Mouse (Mus musculus) embryonic facial prominence, embryonic 10.5 days (tissue): Measurements from ENCODE around the gene Insig1. TPM values are rescaled to one million over a fixed set of nuclear protein-coding genes. Genes with fewer than 3 reads are reported as not detected.

Experiments used
- DNase-seq: peaks from one replicate; pipeline ENCODE4 v3.0.0-alpha.2; 2017; ENCODE audit warnings: low spot score
- H3K27ac ChIP-seq: fragments of 300-500 bp; sonication (generic); replicated peaks from 2 replicates; pipeline ENCODE4 v1.5.1; 2016; ENCODE audit warnings: mild to moderate bottlenecking
- H3K27me3 ChIP-seq: fragments of 300-500 bp; sonication (generic); replicated peaks from 2 replicates; pipeline ENCODE4 v1.6.1; 2016; ENCODE audit warnings: low read depth, mild to moderate bottlenecking; ENCODE audit not compliant: poor library complexity, severe bottlenecking
- H3K36me3 ChIP-seq: fragments of 300-500 bp; sonication (generic); replicated peaks from 2 replicates; pipeline ENCODE4 v1.6.1; 2016; ENCODE audit warnings: mild to moderate bottlenecking, moderate library complexity
- H3K4me1 ChIP-seq: fragments of 300-500 bp; sonication (generic); 2 replicates; pipeline ENCODE4 v1.6.1; 2016
- H3K4me3 ChIP-seq: fragments of 300-500 bp; sonication (generic); 2 replicates; pipeline ENCODE4 v1.5.1; 2016; ENCODE audit warnings: mild to moderate bottlenecking, moderate library complexity
- H3K9me3 ChIP-seq: fragments of 300-500 bp; sonication (generic); 2 replicates; pipeline ENCODE4 v1.6.1; 2016; ENCODE audit warnings: mild to moderate bottlenecking
- WGBS: fragments of 180-500 bp; shearing (Covaris S2); methylation state at CpG from one replicate; pipeline ENCODE4 v1.1.7; 2016; 5-methylcytosine and 5-hydroxymethylcytosine counted together
- polyA plus RNA-seq: library from polyadenylated mRNA; unstranded; fragments of >200 nt; fragmentation: Nextera tagmentation; extraction: Ambion mirVana; gene quantifications from 2 replicates; pipeline ENCODE4 v1.2.1, GENCODE M21; 2016

Gene Insig1
- polyA plus RNA-seq, 1 experiment from 2014 or later: 88.0 TPM

DNA sequence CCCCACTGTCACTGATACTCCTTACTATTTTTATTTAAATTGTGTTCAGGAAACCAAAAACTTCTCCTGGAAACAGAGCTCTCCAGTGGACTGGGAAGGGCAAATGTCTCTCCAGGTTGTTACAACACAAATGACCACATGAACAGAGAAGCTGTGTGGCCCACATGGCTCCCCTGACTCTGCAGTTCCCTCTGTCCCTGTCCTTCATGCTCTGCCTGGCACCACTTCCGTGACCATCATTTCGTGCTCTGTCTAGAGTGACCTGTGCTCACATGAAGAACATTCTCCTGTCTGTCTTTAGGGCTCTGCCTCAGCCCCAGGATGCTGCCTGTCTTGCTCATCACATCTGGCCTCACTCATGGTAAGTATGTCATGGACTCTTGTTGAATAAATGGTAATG, 24.5 kb downstream of the Insig1 start:
- Histone ChIP-seq H3K4me1 (no peaks in the 10 kb centered on the region), H3K36me3 (no peaks in the 10 kb centered on the region), H3K9me3 (no peaks in the 10 kb centered on the region), H3K4me3 (no peak overlapping the region), H3K27me3 (no peaks in the 10 kb centered on the region), H3K27ac (no peak overlapping the region)
- DNase-seq: no peak
- WGBS: 68% methylated on average over 2 of the region's 2 CpGs

DNA sequence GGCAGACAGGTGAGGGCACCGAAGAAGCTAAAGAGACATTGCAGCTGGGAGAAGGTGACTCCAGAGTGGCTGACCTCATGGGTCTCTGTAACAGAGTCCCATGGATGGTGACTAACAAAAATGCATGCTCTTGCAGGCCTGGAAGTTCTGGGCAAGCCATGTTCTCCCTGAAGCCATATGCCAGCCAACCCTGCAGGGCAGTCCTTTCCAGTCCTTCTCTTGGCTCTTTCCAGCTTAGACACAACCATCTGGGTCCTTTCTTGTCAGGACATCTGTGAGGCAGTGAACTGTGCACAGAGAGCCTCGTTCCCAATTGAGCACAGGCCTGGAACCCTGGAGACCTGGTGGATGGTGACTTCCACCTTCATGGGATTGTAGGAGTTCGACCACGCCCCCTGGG, 35.8 kb downstream of the Insig1 start:
- Histone ChIP-seq H3K27ac (no peak overlapping the region), H3K9me3 (no peaks in the 10 kb centered on the region), H3K27me3 (peaks cover 11% of the 10 kb centered on the region), H3K36me3 (no peaks in the 10 kb centered on the region), H3K4me3 (no peak overlapping the region), H3K4me1 (no peaks in the 10 kb centered on the region)
- WGBS: 73% methylated on average over 4 of the region's 4 CpGs
- no peak for DNase-seq

GRCm38 (mm10) chr5:28107974-28108373, 36.8 kb downstream of the Insig1 start:
- Histone ChIP-seq H3K36me3 (no peaks in the 10 kb centered on the region), H3K27me3 (peaks cover 11% of the 10 kb centered on the region), H3K27ac (no peak overlapping the region), H3K4me3 (no peak overlapping the region), H3K9me3 (no peaks in the 10 kb centered on the region), H3K4me1 (no peaks in the 10 kb centered on the region)
- WGBS: 83% methylated on average over 6 of the region's 6 CpGs
- DNase-seq: no peak

DNA sequence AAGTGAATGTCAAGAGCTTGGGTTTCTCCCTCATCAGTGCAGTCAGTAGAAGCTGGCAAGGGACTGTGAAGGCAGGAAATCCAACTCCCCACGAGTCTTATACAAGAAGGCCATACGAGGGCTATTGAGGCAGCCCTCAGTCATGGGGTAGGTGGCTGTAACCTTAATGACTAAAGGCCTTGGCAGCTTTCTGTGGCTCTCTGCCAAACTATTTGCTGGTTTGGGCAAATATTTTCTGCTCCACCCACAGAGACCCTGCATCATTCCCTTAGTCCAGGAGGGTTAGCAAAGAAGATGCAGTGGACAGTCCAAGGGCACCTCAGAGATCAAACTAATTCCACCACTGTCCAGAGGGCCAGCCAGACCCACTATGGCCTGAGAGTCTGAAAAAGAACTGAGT, 39.7 kb downstream of the Insig1 start:
- H3K4me1 ChIP-seq: no peaks in the 10 kb centered on the region

GRCm38 (mm10) chr5:28117251-28117880, 46.2 kb downstream of the Insig1 start:
- Histone ChIP-seq H3K4me1 (peaks cover 16% of the 10 kb centered on the region), H3K36me3 (no peaks in the 10 kb centered on the region), H3K27ac (no peak overlapping the region), H3K9me3 (no peaks in the 10 kb centered on the region), H3K27me3 (peaks cover 74% of the 10 kb centered on the region), H3K4me3 (peak overlapping the region; percentile 55)
- 3% methylated on average over 13 of the region's 13 CpGs for WGBS
- DNase-seq: no peak

More for the DNA sequence above, 39.7 kb downstream of the Insig1 start:
- Histone ChIP-seq H3K27me3 (peaks cover 21% of the 10 kb centered on the region), H3K9me3 (no peaks in the 10 kb centered on the region), H3K27ac (no peak overlapping the region), H3K36me3 (no peaks in the 10 kb centered on the region), H3K4me3 (no peak overlapping the region)
- WGBS: 67% methylated on average over 2 of the region's 2 CpGs
- no peak for DNase-seq

DNA sequence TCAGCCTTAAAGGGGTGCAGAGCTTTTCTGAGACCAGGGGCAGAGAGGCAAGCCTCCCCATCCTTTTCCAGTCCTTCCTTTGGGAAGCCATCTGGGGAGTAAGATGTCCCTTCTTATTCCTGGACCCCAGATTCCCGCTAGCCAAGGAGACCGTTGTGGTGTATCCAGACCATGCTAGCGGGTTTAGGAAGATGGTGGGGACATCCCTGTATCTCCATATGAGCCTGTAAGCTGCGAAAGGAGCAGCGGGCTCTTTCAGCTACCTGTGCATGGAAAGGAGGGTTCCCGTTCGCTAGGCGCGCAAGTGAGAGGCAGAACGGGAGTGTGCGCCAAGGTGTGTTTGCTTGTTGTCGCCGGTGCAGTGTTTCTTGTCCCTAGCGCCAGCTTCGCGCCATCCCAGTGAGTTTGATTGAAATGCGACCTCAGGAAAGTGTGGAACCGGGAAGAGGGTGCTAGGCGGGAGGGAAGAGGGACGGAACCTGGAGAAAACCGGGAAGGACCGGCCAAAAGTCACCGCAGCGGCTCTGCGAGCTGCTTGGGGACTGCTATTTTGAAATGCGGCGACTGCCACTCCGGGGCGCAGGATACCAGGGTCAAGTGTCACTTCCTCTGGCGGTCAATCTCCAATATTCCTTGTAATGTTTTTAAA, 46.8 kb downstream of the Insig1 start:
- DNase-seq: peak; percentile 73
- Histone ChIP-seq H3K27ac (no peak overlapping the region; the same call in 1 of the 2 replicates), H3K4me3 (peak overlapping the region; percentile 55), H3K27me3 (peaks cover 80% of the 10 kb centered on the region), H3K9me3 (no peaks in the 10 kb centered on the region), H3K4me1 (peaks cover 16% of the 10 kb centered on the region), H3K36me3 (no peaks in the 10 kb centered on the region)
- WGBS: under 1% methylated on average over 30 of the region's 30 CpGs

DNA sequence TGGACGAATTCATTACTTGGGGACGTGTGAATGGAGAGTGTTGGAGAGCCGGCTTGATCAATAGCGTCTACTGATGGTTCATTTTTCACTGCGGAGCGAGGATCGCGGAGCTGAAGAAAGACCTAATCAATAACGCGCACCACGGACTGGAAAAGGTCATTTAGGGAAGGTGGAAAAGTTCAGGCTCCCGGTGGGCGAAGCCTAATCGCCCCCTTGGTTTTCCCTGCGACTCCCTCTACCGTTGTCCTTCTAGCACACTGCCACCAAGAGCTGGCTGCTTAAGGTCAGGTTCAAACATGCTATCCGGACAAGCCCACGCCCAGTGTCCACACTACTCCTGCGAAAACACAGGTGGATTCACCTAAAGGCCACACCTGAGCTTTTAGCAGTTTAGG, 47.4 kb downstream of the Insig1 start:
- peaks cover 21% of the 10 kb centered on the region for H3K4me1 ChIP-seq
- DNase-seq: no peak
- 0% methylated on average over 19 of the region's 19 CpGs for WGBS
- H3K4me3 ChIP-seq: peak overlapping the region; percentile 55
- H3K27me3 ChIP-seq: peaks cover 86% of the 10 kb centered on the region
- H3K36me3 ChIP-seq: no peaks in the 10 kb centered on the region
- no peaks in the 10 kb centered on the region for H3K9me3 ChIP-seq
- no peak overlapping the region for H3K27ac ChIP-seq

GRCm38 (mm10) chr5:28119576-28119975, 48.4 kb downstream of the Insig1 start:
- 20% methylated on average over 3 of the region's 3 CpGs for WGBS
- no peak overlapping the region for H3K27ac ChIP-seq
- H3K36me3 ChIP-seq: no peaks in the 10 kb centered on the region
- DNase-seq: peak; percentile 15
- H3K4me1 ChIP-seq: peaks cover 29% of the 10 kb centered on the region
- no peak overlapping the region for H3K4me3 ChIP-seq
- peaks cover 86% of the 10 kb centered on the region for H3K27me3 ChIP-seq
- H3K9me3 ChIP-seq: no peaks in the 10 kb centered on the region

DNA sequence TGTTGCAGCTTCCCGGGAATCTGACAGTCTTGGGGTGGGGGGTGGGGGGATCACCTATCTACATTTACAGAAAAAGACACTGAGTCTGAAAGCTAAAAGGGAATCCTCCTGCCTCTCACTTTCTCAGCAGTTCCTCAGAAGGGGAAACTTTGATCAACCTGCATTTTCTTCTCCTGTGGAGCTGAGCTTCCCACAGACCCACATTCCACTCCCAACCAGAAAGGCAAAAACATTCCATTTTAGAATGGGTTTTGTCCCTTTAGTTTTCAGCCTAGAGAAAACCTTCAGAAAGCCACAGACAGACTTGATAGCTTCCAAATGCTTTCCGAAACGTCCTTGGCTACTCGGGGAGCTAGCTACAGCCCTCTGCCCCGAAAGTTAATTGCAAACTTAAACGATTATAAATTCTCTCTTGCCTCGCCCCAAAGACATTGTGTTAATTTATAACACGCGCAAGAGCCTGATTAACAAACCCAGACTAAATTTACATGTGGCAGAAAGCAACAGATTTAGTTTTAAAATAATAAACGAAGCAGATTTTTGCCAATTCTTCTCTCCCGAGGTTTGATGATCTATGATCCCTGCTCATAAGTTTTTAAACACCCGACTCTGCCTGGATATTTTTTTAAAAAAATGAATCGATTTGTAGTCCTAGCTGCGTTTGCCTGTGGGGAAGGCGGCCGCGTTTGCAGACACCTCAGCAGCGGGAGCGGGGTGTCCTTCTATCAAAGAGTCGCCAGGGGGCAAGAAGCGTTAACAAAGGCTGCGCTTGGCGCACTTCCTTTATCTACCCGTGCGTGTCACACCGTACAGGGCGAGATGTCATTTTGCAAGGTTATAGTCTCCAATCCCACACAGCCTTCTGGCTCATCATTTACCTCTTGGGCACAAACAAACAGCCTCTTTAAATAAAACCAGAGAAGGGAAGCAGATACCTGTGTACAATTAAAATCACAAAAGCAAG, 51.6 kb downstream of the Insig1 start:
- H3K27ac ChIP-seq: no peak overlapping the region
- peak overlapping the region; percentile 13; the same call in 1 of the 2 replicates for H3K4me3 ChIP-seq
- no peaks in the 10 kb centered on the region for H3K36me3 ChIP-seq
- H3K27me3 ChIP-seq: peaks cover 100% of the 10 kb centered on the region
- WGBS: under 1% methylated on average over 27 of the region's 27 CpGs
- peak; percentile 80 for DNase-seq
- H3K4me1 ChIP-seq: peaks cover 26% of the 10 kb centered on the region
- no peaks in the 10 kb centered on the region for H3K9me3 ChIP-seq

GRCm38 (mm10) chr5:28123455-28123825, 52.3 kb downstream of the Insig1 start:
- no peak for DNase-seq
- Histone ChIP-seq H3K27me3 (peaks cover 100% of the 10 kb centered on the region), H3K9me3 (no peaks in the 10 kb centered on the region), H3K36me3 (no peaks in the 10 kb centered on the region), H3K4me1 (peaks cover 19% of the 10 kb centered on the region), H3K27ac (no peak overlapping the region), H3K4me3 (peak overlapping the region; percentile 13; the same call in 1 of the 2 replicates)
- under 1% methylated on average over 11 of the region's 11 CpGs for WGBS

DNA sequence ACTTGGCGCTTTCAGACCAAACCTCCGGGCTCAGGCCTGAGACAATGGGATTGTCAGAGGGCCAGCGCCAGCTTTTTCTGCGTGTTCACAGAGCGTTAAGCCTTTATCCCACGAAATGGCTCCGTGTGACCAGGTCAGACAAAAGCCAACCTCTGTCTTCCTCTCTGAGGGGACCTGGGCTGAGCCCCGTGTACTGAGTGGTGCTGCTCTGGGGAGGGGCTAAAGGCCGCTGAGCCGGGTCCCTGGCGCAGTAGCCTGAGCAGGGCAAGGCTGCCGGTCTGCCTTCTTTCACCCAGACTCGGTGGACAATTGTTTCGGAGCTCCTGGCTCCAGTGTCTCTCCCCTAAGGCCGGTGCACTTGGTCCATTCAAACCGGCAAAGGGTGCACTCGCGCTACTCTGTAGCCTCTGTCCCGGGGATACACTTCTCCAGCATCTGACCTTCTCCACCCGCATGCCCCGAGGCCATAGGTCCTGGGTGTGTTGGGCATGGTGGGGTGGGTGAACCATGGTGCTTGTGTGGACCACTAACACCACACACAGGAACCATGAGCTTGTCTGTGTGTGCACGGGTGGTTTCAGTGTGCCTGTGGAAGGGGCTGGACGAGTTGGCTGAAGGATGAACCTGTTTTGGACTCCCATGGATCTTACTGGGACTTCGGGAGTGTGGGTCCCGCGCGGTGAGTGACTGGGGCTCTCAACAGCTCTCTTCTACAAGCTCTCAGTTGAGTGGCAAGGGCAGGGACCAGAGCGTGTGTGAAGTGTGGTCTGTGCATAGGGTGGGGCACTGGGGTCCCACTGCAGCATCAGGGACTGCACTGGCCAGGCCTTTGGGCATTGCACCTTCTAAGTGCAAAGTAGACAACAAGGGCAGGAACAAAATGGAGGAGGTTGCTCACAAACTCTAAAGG, 53.4 kb downstream of the Insig1 start:
- Histone ChIP-seq H3K27ac (no peak overlapping the region), H3K4me3 (peak overlapping the region; percentile 37)
- WGBS: 4% methylated on average over 28 of the region's 28 CpGs

More for the DNA sequence above, 53.4 kb downstream of the Insig1 start:
- no peaks in the 10 kb centered on the region for H3K36me3 ChIP-seq
- H3K4me1 ChIP-seq: peaks cover 13% of the 10 kb centered on the region; the same call in 1 of the 2 replicates
- DNase-seq: peak; percentile 51
- peaks cover 100% of the 10 kb centered on the region for H3K27me3 ChIP-seq
- no peaks in the 10 kb centered on the region for H3K9me3 ChIP-seq
